Mouse (Mus musculus): ENCODE data around the gene Entpd2. TPM values are rescaled to one million over a fixed set of nuclear protein-coding genes. Genes with fewer than 3 reads are reported as not detected.

Entpd2 gene
- polyA plus RNA-seq, 1 experiment from 2014 or later = 4.0 TPM

DNA sequence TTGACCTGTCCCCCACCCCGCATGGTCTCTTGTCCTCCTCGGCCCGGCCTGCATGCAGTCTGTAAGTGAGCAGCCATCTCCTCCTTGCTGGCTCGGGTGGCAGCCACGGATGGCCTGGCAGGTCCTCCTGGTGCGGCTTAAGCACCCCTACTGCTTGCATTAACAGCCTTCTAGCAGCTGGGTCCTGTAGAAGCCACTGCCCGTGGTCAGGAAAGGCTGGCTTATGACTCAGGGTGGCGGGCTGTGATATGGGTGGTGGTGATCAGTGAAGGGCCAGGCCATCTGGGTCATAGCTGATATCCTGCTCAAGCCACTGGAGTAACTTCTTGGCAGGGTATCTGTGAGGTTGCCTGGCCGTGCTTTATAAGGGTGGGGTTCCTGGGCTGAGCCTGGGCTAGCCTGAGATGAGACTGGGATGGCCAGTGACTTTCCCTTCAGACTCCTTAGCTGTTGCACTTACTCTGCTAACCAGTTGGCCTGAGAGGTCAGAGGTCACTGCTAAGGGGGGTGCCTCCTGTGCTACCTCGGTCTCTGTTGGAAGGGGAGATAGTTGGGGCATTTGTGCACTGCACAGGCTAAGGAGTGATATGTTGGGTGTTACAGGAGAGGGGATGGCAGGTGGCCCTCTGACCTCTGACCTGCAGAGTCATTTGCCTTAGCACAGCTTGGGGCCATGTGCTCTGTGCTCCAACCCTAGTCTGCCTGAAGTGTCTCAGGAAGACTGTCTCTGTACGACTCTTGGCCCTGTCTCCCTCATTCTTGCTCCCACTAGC is 36.8 kb downstream of the Entpd2 start:
- ATAC-seq (replicated peaks; ENCODE audit: extremely low read depth, insufficient read depth, low FRiP score) = no peak
- Histone ChIP-seq H3K36me3 (ENCODE audit: control insufficient read depth, insufficient read depth) (no peaks in the 10 kb centered on the region), H3K27ac (ENCODE audit: low read length) (no peak overlapping the region)

DNA sequence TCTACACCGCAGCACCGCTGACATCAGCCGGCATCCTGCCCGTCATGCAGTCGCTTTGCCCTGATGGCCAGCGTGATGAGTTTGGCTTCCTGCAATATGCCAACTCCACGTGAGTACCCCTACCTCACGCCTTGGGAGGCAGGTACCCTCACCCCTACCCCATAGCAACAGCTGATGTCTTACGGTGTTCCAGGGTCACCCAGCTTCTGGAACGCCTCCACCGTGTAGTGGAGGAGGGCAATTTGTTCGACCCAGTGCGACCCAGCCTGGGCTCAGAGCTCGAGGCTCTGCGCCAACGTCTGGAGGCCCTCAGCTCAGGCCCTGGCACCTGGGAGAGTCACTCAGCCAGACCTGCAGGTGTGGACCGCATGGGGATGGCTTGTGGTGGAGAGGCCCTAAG is 37.4 kb downstream of the Entpd2 start:
- no peak overlapping the region for H3K4me3 ChIP-seq (ENCODE audit: low read length)
- no peak overlapping the region for H3K9ac ChIP-seq (ENCODE audit: low read length)
- H3K4me1 ChIP-seq (ENCODE audit: control insufficient read depth, insufficient read depth, low read length) = 0 out of 2 replicates have a peak, but pooled peaks cover 5% of the 10 kb centered on the region
- H3K27me3 ChIP-seq (ENCODE audit: control insufficient read depth, insufficient read depth, low read length) = peaks cover 2% of the 10 kb centered on the region; the same call in 1 of the 2 replicates
- WGBS = 87% methylated on average over 17 of the region's 17 CpGs
- ATAC-seq (replicated peaks; ENCODE audit: extremely low read depth, insufficient read depth, low FRiP score) = no peak
- no peak overlapping the region for H3K27ac ChIP-seq (ENCODE audit: low read length)
- no peaks in the 10 kb centered on the region for H3K9me3 ChIP-seq (replicated peaks; ENCODE audit: control insufficient read depth, low read length)
- H3K36me3 ChIP-seq (ENCODE audit: control insufficient read depth, insufficient read depth) = no peaks in the 10 kb centered on the region
- H3K4me2 ChIP-seq (ENCODE audit: low read depth, low read length) = no peak overlapping the region

More for the DNA sequence above, 36.8 kb downstream of the Entpd2 start:
- Histone ChIP-seq H3K9ac (ENCODE audit: low read length) (no peak overlapping the region), H3K4me2 (ENCODE audit: low read depth, low read length) (no peak overlapping the region), H3K4me3 (ENCODE audit: low read length) (no peak overlapping the region), H3K9me3 (replicated peaks; ENCODE audit: control insufficient read depth, low read length) (no peaks in the 10 kb centered on the region), H3K4me1 (ENCODE audit: control insufficient read depth, insufficient read depth, low read length) (0 out of 2 replicates have a peak, but pooled peaks cover 6% of the 10 kb centered on the region), H3K27me3 (ENCODE audit: control insufficient read depth, insufficient read depth, low read length) (peaks cover 2% of the 10 kb centered on the region; the same call in 1 of the 2 replicates)
- 74% methylated on average over 11 of the region's 11 CpGs for WGBS

DNA sequence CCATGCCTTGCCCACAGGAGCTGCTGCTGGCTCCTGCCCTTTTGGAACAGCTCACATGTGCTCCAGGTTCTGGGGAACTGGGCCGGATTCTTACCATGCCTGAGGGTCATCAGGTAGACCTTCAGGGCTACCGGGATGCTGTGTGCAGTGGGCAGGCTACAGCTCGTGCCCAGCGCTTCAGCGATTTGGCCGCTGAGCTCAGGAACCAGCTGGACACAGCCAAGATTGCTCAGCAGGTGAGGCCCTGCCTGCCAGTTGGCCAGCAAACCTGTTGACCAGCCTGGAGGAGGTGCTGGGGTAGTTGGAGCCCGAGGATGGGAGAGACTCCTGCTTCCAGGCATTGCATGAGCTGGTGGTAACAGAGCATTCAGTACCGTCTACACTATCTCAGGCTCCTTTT is 38.6 kb downstream of the Entpd2 start:
- H3K9ac ChIP-seq (ENCODE audit: low read length) = no peak overlapping the region
- H3K27ac ChIP-seq (ENCODE audit: low read length) = no peak overlapping the region
- WGBS = 81% methylated on average over 8 of the region's 8 CpGs
- H3K4me3 ChIP-seq (ENCODE audit: low read length) = no peak overlapping the region
- ATAC-seq (replicated peaks; ENCODE audit: extremely low read depth, insufficient read depth, low FRiP score) = no peak
- H3K4me1 ChIP-seq (ENCODE audit: control insufficient read depth, insufficient read depth, low read length) = 0 out of 2 replicates have a peak, but pooled peaks cover 3% of the 10 kb centered on the region
- no peak overlapping the region for H3K4me2 ChIP-seq (ENCODE audit: low read depth, low read length)
- peaks cover 5% of the 10 kb centered on the region; the same call in 1 of the 2 replicates for H3K36me3 ChIP-seq (ENCODE audit: control insufficient read depth, insufficient read depth)
- H3K9me3 ChIP-seq (replicated peaks; ENCODE audit: control insufficient read depth, low read length) = no peaks in the 10 kb centered on the region
- peaks cover 2% of the 10 kb centered on the region; the same call in 1 of the 2 replicates for H3K27me3 ChIP-seq (ENCODE audit: control insufficient read depth, insufficient read depth, low read length)

DNA sequence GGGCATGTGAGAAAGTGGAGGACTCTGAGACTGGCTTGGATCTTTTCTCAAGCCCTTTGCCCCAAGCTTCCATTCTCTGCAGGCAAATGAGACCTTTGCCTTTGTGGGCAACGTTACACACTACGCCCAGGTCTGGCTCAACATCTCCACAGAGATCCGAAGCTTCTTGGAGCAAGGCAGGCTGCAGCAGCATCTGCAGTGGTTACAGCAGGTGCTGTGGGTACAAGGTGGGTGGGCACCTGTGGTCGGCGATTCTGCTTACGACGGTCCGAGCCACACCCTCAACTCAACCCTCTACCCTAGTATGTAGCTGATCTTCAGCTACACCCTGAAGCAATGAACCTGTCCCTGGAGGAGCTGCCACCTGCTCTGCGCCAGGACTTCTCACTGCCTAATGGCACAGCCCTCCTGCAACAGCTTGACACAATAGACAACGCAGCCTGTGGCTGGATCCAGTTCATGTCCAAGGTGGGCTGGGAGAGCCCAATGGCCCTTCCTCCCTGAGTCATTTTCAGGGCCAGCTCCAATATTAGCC is 40.7 kb downstream of the Entpd2 start:
- ATAC-seq (replicated peaks; ENCODE audit: extremely low read depth, insufficient read depth, low FRiP score) = no peak
- Histone ChIP-seq H3K9me3 (replicated peaks; ENCODE audit: control insufficient read depth, low read length) (no peaks in the 10 kb centered on the region), H3K36me3 (ENCODE audit: control insufficient read depth, insufficient read depth) (peaks cover 6% of the 10 kb centered on the region; the same call in 1 of the 2 replicates), H3K27ac (ENCODE audit: low read length) (no peak overlapping the region), H3K4me3 (ENCODE audit: low read length) (no peak overlapping the region), H3K9ac (ENCODE audit: low read length) (no peak overlapping the region), H3K4me2 (ENCODE audit: low read depth, low read length) (no peak overlapping the region), H3K27me3 (ENCODE audit: control insufficient read depth, insufficient read depth, low read length) (no peaks in the 10 kb centered on the region), H3K4me1 (ENCODE audit: control insufficient read depth, insufficient read depth, low read length) (no peaks in the 10 kb centered on the region)
- WGBS = 91% methylated on average over 10 of the region's 10 CpGs

DNA sequence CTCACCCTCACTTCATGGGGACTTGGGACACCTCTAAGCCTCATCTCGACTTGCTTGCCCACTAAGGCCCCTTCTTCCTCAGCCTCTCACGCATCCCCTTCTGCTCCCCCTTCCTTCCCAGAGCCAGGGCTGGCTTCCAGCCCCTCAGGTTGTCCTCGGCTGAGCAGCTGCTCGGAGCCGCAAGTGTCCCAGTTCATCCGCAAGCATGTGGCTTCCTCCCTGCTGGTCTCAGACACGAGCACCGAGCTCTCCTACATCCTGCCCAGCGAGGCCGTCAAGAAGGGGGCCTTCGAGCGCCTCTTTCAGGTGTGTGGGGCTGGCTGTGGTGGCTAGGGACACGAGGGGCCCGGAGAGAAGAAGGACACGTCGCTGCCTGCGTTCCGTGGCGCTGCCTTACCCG is 45.4 kb downstream of the Entpd2 start:
- Histone ChIP-seq H3K27me3 (ENCODE audit: control insufficient read depth, insufficient read depth, low read length) (no peaks in the 10 kb centered on the region), H3K36me3 (ENCODE audit: control insufficient read depth, insufficient read depth) (peaks cover 8% of the 10 kb centered on the region; the same call in 1 of the 2 replicates), H3K4me3 (ENCODE audit: low read length) (no peak overlapping the region), H3K9me3 (replicated peaks; ENCODE audit: control insufficient read depth, low read length) (no peaks in the 10 kb centered on the region), H3K27ac (ENCODE audit: low read length) (no peak overlapping the region), H3K4me2 (ENCODE audit: low read depth, low read length) (no peak overlapping the region), H3K9ac (ENCODE audit: low read length) (no peak overlapping the region), H3K4me1 (ENCODE audit: control insufficient read depth, insufficient read depth, low read length) (no peaks in the 10 kb centered on the region)
- 81% methylated on average over 20 of the region's 20 CpGs for WGBS
- no peak for ATAC-seq (replicated peaks; ENCODE audit: extremely low read depth, insufficient read depth, low FRiP score)

DNA sequence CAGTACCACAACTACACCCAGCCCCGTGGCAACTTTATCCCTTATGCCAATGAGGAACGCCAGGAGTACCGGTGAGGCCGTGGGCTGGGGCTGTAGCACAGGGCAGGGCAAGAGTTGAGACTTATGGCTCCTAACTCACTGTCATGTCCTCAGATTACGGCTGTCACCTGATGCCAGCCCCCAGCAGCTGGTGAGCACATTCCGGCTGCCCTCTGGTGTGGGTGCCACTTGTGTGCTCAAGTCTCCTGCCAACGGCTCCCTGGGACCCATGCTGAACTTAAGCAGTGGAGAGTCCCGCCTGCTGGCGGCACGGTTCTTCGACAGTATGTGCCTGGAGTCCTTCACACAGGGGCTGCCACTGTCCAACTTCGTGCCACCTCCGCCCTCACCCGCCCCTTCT is 47.0 kb downstream of the Entpd2 start:
- no peak overlapping the region for H3K4me2 ChIP-seq (ENCODE audit: low read depth, low read length)
- no peak overlapping the region for H3K9ac ChIP-seq (ENCODE audit: low read length)
- no peak overlapping the region for H3K4me3 ChIP-seq (ENCODE audit: low read length)
- no peak overlapping the region for H3K27ac ChIP-seq (ENCODE audit: low read length)
- H3K9me3 ChIP-seq (replicated peaks; ENCODE audit: control insufficient read depth, low read length) = no peaks in the 10 kb centered on the region
- H3K27me3 ChIP-seq (ENCODE audit: control insufficient read depth, insufficient read depth, low read length) = no peaks in the 10 kb centered on the region
- WGBS = 85% methylated on average over 14 of the region's 14 CpGs
- H3K36me3 ChIP-seq (ENCODE audit: control insufficient read depth, insufficient read depth) = peaks cover 8% of the 10 kb centered on the region; the same call in 1 of the 2 replicates
- no peaks in the 10 kb centered on the region for H3K4me1 ChIP-seq (ENCODE audit: control insufficient read depth, insufficient read depth, low read length)
- ATAC-seq (replicated peaks; ENCODE audit: extremely low read depth, insufficient read depth, low FRiP score) = no peak

Small RNA genes within 50 kb of the gene (microRNA-seq; reads per million reads assigned to microRNA genes)
- not detected for gene Mir3087

Other genes with a start within 250 kb of the Entpd2 start
- gene Nrarp, start 215.1 kb upstream of the Entpd2 start, polyA plus RNA-seq (2015; fragmentation: Nextera tagmentation; extraction: Ambion mirVana) = 16.2 and 18.1 TPM in 2 replicates
- 8.5 and 10.0 TPM in 2 replicates for gene Tor4a, start 199.0 kb upstream of the Entpd2 start, polyA plus RNA-seq (2015; fragmentation: Nextera tagmentation; extraction: Ambion mirVana)
- 79.1 and 81.9 TPM in 2 replicates for gene Nelfb, start 184.4 kb upstream of the Entpd2 start, polyA plus RNA-seq (2015; fragmentation: Nextera tagmentation; extraction: Ambion mirVana)
- gene Stpg3, start 181.2 kb upstream of the Entpd2 start, polyA plus RNA-seq (2015; fragmentation: Nextera tagmentation; extraction: Ambion mirVana) = not detected in 2 replicates
- gene Fam166a, start 177.1 kb upstream of the Entpd2 start, polyA plus RNA-seq (2015; fragmentation: Nextera tagmentation; extraction: Ambion mirVana) = 1.1 TPM in 1 of 2 replicates, not detected in the other
- 474 and 482 TPM in 2 replicates for gene Tubb4b, start 171.2 kb upstream of the Entpd2 start, polyA plus RNA-seq (2015; fragmentation: Nextera tagmentation; extraction: Ambion mirVana)
- not detected in 2 replicates for gene Slc34a3, start 161.5 kb upstream of the Entpd2 start, polyA plus RNA-seq (2015; fragmentation: Nextera tagmentation; extraction: Ambion mirVana)
- gene Rnf224, start 159.1 kb upstream of the Entpd2 start, polyA plus RNA-seq (2015; fragmentation: Nextera tagmentation; extraction: Ambion mirVana) = not detected in 2 replicates
- gene Rnf208, start 153.6 kb upstream of the Entpd2 start, polyA plus RNA-seq (2015; fragmentation: Nextera tagmentation; extraction: Ambion mirVana) = 3.7 and 5.2 TPM in 2 replicates
- gene Cysrt1, start 153.4 kb upstream of the Entpd2 start, polyA plus RNA-seq (2015; fragmentation: Nextera tagmentation; extraction: Ambion mirVana) = 0.17 TPM in 1 of 2 replicates, not detected in the other
- gene AL732309.1, start 149.0 kb upstream of the Entpd2 start, polyA plus RNA-seq (2015; fragmentation: Nextera tagmentation; extraction: Ambion mirVana) = 2.2 and 3.1 TPM in 2 replicates
- gene Tmem203, start 140.4 kb upstream of the Entpd2 start, polyA plus RNA-seq (2015; fragmentation: Nextera tagmentation; extraction: Ambion mirVana) = 15.1 and 16.4 TPM in 2 replicates
- 4.3 and 5.9 TPM in 2 replicates for gene Tprn, start 133.3 kb upstream of the Entpd2 start, polyA plus RNA-seq (2015; fragmentation: Nextera tagmentation; extraction: Ambion mirVana)
- gene Ssna1, start 123.4 kb upstream of the Entpd2 start, polyA plus RNA-seq (2015; fragmentation: Nextera tagmentation; extraction: Ambion mirVana) = 154 and 157 TPM in 2 replicates
- 80.5 and 86.6 TPM in 2 replicates for gene Anapc2, start 123.4 kb upstream of the Entpd2 start, polyA plus RNA-seq (2015; fragmentation: Nextera tagmentation; extraction: Ambion mirVana)
- not detected in 2 replicates for gene Tmem210, start 107.7 kb upstream of the Entpd2 start, polyA plus RNA-seq (2015; fragmentation: Nextera tagmentation; extraction: Ambion mirVana)
- gene Lrrc26, start 106.0 kb upstream of the Entpd2 start, polyA plus RNA-seq (2015; fragmentation: Nextera tagmentation; extraction: Ambion mirVana) = 0.89 and 1.2 TPM in 2 replicates
- 0.14 TPM in 1 of 2 replicates, not detected in the other for gene Grin1, start 76.7 kb upstream of the Entpd2 start, polyA plus RNA-seq (2015; fragmentation: Nextera tagmentation; extraction: Ambion mirVana)
- 24.7 and 28.4 TPM in 2 replicates for gene Man1b1, start 63.5 kb upstream of the Entpd2 start, polyA plus RNA-seq (2015; fragmentation: Nextera tagmentation; extraction: Ambion mirVana)
- gene Dpp7, start 39.5 kb upstream of the Entpd2 start, polyA plus RNA-seq (2015; fragmentation: Nextera tagmentation; extraction: Ambion mirVana) = 10.3 and 10.6 TPM in 2 replicates
- gene Uap1l1, start 30.2 kb upstream of the Entpd2 start, polyA plus RNA-seq (2015; fragmentation: Nextera tagmentation; extraction: Ambion mirVana) = 18.8 and 19.3 TPM in 2 replicates
- gene Sapcd2, start 23.6 kb upstream of the Entpd2 start, polyA plus RNA-seq (2015; fragmentation: Nextera tagmentation; extraction: Ambion mirVana) = 21.1 and 22.5 TPM in 2 replicates
- gene Npdc1, start 3.5 kb downstream of the Entpd2 start, polyA plus RNA-seq (2015; fragmentation: Nextera tagmentation; extraction: Ambion mirVana) = 30.8 TPM in 2 replicates
- 0.35 and 0.46 TPM in 2 replicates for gene Fut7, start 27.4 kb downstream of the Entpd2 start, polyA plus RNA-seq (2015; fragmentation: Nextera tagmentation; extraction: Ambion mirVana)
- gene Abca2, start 32.8 kb downstream of the Entpd2 start, polyA plus RNA-seq (2015; fragmentation: Nextera tagmentation; extraction: Ambion mirVana) = 5.4 and 5.8 TPM in 2 replicates
- gene Clic3, start 61.0 kb downstream of the Entpd2 start, polyA plus RNA-seq (2015; fragmentation: Nextera tagmentation; extraction: Ambion mirVana) = 8.0 and 17.9 TPM in 2 replicates
- 37.6 and 40.4 TPM in 2 replicates for gene Paxx, start 65.2 kb downstream of the Entpd2 start, polyA plus RNA-seq (2015; fragmentation: Nextera tagmentation; extraction: Ambion mirVana)
- gene Ptgds, start 74.2 kb downstream of the Entpd2 start, polyA plus RNA-seq (2015; fragmentation: Nextera tagmentation; extraction: Ambion mirVana) = 192 and 202 TPM in 2 replicates
- gene Lcn12, start 98.0 kb downstream of the Entpd2 start, polyA plus RNA-seq (2015; fragmentation: Nextera tagmentation; extraction: Ambion mirVana) = not detected in 2 replicates
- 92.1 and 97.8 TPM in 2 replicates for gene Fbxw5, start 104.9 kb downstream of the Entpd2 start, polyA plus RNA-seq (2015; fragmentation: Nextera tagmentation; extraction: Ambion mirVana)
- gene C8g, start 105.8 kb downstream of the Entpd2 start, polyA plus RNA-seq (2015; fragmentation: Nextera tagmentation; extraction: Ambion mirVana) = 3.9 and 4.3 TPM in 2 replicates
- 27.0 and 27.3 TPM in 2 replicates for gene Traf2, start 151.1 kb downstream of the Entpd2 start, polyA plus RNA-seq (2015; fragmentation: Nextera tagmentation; extraction: Ambion mirVana)
- gene Edf1, start 162.0 kb downstream of the Entpd2 start, polyA plus RNA-seq (2015; fragmentation: Nextera tagmentation; extraction: Ambion mirVana) = 288 and 303 TPM in 2 replicates
- 2.7 and 19.0 TPM in 2 replicates for gene Mamdc4, start 179.0 kb downstream of the Entpd2 start, polyA plus RNA-seq (2015; fragmentation: Nextera tagmentation; extraction: Ambion mirVana)
- gene Phpt1, start 179.3 kb downstream of the Entpd2 start, polyA plus RNA-seq (2015; fragmentation: Nextera tagmentation; extraction: Ambion mirVana) = 180 and 190 TPM in 2 replicates
- 0.05 and 0.10 TPM in 2 replicates for gene Ajm1, start 185.9 kb downstream of the Entpd2 start, polyA plus RNA-seq (2015; fragmentation: Nextera tagmentation; extraction: Ambion mirVana)
- 42.7 and 48.9 TPM in 2 replicates for gene Rabl6, start 212.6 kb downstream of the Entpd2 start, polyA plus RNA-seq (2015; fragmentation: Nextera tagmentation; extraction: Ambion mirVana)
- 0.07 and 0.11 TPM in 2 replicates for gene Ccdc183, start 221.8 kb downstream of the Entpd2 start, polyA plus RNA-seq (2015; fragmentation: Nextera tagmentation; extraction: Ambion mirVana)
- 20.0 and 25.6 TPM in 2 replicates for gene Tmem141, start 226.1 kb downstream of the Entpd2 start, polyA plus RNA-seq (2015; fragmentation: Nextera tagmentation; extraction: Ambion mirVana)
- gene Fcna, start 232.2 kb downstream of the Entpd2 start, polyA plus RNA-seq (2015; fragmentation: Nextera tagmentation; extraction: Ambion mirVana) = 3.6 and 6.3 TPM in 2 replicates

Data from heart, embryonic 16.5 days (tissue).